Mouse (Mus musculus): ENCODE data around the gene Utp14b.

Gene Utp14b

GRCm38 (mm10) chr1:78657671-78658440, at the start of gene Utp14b, which contains the start of gene Acsl3:
Gene Utp14b, plus strand, starts transcription at chr1:78658038.
Gene Acsl3, plus strand, starts transcription at chr1:78657825.
- peak; percentile 95 to 97 for DNase-seq (ENCODE audit: low spot score in 2 of 2)

DNA sequence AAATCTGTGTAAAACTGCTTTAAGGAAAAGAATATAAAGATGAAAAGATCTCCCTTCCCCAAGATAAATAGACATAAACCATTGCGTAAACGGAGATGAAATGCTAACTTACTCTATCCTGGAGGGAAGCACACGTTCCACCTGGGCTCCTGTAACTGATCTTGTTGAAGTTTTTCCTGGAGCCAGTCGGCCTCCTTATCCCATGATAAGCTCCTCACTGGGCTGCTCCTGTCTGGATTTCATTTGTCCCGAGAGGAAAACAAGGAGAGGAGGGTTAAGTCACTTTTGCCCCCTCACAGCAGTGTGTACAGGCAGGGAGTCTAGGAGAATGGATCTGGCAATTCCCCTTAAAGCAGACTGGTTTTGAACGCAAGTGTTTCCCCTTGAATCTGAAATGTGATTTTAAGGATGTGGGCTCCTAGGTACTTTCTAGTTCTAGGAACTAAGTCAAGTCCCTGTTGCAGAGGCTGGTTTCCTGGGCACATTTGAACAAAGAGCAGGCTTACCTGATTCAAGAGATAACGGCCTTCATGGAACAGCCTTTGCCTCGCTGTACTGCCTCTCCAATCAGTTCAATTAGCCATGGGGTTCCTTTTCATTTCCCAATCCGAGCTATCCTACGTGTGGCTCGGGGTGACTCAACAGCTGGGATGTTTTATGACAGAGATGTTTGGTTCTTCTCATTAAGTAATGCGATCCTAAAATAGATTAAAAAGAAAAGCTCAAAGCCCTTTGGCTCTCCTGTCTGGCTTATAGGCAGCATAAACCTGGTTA, 48.5 kb upstream of the Utp14b start:
- DNase-seq (ENCODE audit: low spot score in 2 of 2): no peak

DNA sequence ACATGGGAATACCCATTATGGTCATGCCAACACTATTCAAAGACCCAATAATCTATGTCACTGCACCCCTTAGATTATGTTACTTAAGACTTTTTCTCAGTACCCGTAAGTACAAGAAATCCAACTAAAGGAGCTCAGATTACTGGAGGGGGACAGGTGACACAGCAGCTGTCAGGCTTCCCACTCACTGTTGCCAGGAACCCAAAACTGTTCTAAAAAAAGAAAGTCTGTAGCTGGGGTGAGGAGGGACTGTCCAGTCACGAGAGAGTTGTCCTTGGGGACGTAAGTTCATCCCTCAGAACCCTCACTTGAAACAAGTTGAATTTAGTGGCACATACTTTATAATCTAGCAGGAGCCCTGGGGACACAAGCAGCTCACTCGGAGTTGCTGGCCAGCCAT, 46.8 kb upstream of the Utp14b start:
- no peak for DNase-seq (ENCODE audit: low spot score in 2 of 2)

GRCm38 (mm10) chr1:78612959-78613358, 44.9 kb upstream of the Utp14b start:
- no peak for DNase-seq (ENCODE audit: low spot score in 2 of 2)

GRCm38 (mm10) chr1:78624352-78624751, 33.5 kb upstream of the Utp14b start:
- DNase-seq (ENCODE audit: low spot score in 2 of 2): no peak

- no peak for DNase-seq (ENCODE audit: low spot score in 2 of 2)
Observed at GRCm38 (mm10) chr1:78634486-78634885, 23.4 kb upstream of the Utp14b start.

GRCm38 (mm10) chr1:78640871-78641270, 17.0 kb upstream of the Utp14b start:
- no peak for DNase-seq (ENCODE audit: low spot score in 2 of 2)

GRCm38 (mm10) chr1:78641791-78642190, 16.0 kb upstream of the Utp14b start:
- no peak for DNase-seq (ENCODE audit: low spot score in 2 of 2)

DNA sequence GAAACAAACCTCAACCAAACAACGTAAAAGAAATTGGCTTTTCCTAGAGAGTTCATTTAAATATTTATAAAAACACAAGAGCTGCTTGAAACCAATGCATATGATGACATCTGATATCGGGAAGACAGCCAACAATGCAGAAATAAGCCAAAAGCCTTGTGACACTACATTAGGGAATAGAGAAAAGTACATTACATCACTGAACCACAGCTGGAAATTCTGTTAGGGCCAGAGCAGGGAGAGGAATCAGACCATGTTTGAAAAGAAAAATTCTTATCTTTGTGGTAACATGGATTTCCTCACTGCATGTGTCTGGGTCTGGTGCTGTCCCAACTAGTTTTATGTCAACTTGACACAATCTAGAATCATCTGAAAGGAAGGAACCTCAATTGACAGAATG, 15.6 kb upstream of the Utp14b start:
- no peak for DNase-seq (ENCODE audit: low spot score in 2 of 2)

- no peak for DNase-seq (ENCODE audit: low spot score in 2 of 2)
Observed at GRCm38 (mm10) chr1:78647317-78647885, 10.4 kb upstream of the Utp14b start.

- DNase-seq (ENCODE audit: low spot score in 2 of 2): no peak
Observed at GRCm38 (mm10) chr1:78649269-78650061, 8.4 kb upstream of the Utp14b start.

DNA sequence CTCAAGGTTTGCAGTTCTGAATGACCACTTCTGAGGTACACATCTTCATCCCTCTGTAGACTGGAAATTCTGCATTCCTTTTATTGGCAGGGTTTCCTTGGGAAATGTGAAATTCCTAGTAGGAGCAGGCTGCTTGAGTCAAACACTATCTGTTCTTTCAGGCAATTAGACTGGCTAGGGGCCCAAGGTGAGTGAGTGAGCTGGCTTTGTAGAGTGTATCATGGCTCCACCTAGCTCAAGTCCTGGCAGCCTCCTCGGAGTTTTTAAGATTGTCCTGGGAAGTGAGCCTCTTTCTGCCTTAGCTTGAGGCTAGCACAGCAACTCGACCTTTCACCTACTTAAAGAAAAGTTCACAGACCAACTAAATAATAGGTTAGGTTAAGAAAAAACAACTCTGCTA, 1.4 kb upstream of the Utp14b start:
- no peak for DNase-seq (ENCODE audit: low spot score in 2 of 2)

DNA sequence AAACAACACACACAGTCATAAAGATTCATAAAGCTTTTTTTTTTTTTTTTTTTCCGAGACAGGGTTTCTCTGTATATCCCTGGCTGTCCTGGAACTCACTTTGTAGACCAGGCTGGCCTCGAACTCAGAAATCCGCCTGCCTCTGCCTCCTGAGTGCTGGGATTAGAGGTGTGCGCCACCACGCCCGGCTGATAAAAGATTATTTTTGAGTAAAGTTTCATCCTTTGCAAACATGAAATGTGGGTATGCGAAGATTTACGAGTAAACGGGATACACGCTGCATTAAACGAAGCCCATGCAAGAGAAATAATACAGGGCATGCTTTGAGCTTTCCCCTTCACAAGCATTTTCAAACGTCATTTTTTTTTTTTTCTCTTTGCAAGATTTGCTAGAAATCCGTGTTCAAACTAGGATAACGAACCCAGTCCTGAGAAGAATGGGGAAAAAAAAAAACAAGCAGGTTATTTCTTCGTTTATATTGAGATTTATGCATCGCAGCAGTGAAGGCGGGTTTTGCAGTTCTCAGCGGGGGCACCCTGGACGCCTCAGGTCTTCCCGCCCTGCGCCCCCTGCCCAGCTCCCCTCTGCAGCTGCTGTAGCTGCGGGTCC, 713 bp upstream of the Utp14b start:
- no peak for DNase-seq (ENCODE audit: low spot score in 2 of 2)

DNA sequence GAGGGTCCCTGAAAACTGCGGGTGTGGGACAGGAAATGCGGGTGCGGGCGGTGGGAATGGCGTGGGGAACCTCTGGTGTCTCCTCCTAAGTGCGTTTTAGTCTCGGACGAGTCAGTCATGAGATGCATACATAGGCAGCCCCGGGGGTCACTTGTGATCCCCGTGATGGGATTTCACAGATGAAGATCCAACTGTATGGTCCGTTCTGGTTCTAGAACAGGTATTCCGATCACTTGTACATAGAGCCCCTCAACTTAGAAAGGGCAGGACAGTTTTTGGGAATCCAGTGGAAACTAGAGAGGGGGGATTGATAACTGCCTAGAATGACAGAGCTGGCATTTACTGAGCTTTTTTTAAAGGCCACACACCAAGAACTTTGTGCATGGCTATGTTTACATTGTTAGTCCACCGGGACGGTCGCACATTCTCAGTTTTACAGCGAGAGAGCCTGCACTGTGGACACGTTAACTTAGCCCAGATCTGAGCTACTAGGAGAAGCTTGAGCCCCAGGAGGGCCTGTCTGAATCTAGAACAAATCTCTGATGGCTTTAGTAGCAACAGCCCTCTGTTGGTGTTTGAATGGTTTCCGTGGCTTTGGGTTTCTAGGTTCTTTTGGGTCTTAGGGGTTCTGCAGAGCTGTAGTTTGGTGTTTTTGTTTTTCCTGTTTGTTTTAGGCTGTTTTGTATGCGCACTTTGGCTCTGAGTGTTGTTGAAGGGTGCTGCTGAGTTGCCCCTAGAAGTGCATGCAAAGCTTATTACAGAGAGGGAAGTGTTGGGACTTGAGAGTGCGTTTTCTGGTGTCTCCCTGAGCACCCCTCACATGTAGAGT, 817 bp downstream of the Utp14b start:
- no peak for DNase-seq (ENCODE audit: low spot score in 2 of 2)

- DNase-seq (ENCODE audit: low spot score in 2 of 2): no peak
Observed at GRCm38 (mm10) chr1:78659270-78659823, 1.5 kb downstream of the Utp14b start.

- no peak for DNase-seq (ENCODE audit: low spot score in 2 of 2)
Observed at GRCm38 (mm10) chr1:78664326-78664725, 6.5 kb downstream of the Utp14b start.

DNA sequence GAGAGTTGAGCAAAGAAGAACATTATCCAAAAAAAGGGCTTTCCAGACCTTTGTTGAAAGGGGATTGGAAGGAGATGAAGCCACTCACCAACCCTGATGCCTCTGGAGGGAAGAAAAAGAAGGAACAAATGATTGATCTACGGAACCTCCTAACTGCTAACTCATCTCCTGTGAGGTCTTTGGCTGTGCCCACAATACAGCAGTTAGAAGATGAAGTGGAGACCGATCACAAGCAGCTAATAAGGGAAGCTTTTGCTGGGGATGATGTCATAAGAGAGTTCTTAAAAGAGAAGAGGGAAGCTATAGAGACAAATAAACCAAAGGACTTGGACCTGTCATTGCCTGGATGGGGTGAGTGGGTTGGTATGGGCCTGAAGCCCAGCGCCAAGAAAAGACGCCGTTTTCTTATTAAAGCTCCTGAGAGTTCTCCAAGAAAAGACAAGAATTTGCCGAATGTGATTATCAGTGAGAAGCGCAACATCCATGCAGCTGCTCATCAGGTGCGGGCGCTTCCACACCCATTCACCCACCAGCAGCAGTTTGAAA, 8.2 kb downstream of the Utp14b start:
- DNase-seq (ENCODE audit: low spot score in 2 of 2): no peak

DNA sequence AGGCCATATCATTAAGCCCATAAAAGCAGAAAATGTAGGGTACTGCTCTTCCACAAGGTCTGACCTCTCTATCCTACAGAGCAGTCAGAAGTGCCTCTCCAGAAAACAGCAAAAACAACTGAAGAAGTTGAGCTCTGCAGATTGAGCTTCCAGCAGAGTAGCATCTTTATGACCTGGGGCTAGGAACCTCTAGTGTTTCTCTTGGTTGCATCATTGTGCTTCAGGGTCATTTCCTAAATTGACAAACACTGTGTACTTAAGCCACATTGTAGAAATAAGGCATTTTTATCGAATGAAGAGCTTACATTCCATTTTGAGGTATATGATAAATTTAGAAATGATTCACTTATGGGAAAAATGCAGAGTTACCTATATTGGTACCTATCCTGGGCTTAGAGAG, 8.7 kb downstream of the Utp14b start:
- DNase-seq (ENCODE audit: low spot score in 2 of 2): no peak

GRCm38 (mm10) chr1:78682291-78682690, 24.5 kb downstream of the Utp14b start:
- DNase-seq (ENCODE audit: low spot score in 2 of 2): no peak

- DNase-seq (ENCODE audit: low spot score in 2 of 2): no peak
Observed at GRCm38 (mm10) chr1:78684128-78684527, 26.3 kb downstream of the Utp14b start.

Data from frontal cortex, postnatal 10 days (tissue).